Mouse (Mus musculus): ENCODE data around the gene Hist1h4k. TPM values are rescaled to one million over a fixed set of nuclear protein-coding genes. Genes with fewer than 3 reads are reported as not detected.

Hist1h4k gene
- polyA plus RNA-seq, 1 experiment: 6.3 TPM

DNA sequence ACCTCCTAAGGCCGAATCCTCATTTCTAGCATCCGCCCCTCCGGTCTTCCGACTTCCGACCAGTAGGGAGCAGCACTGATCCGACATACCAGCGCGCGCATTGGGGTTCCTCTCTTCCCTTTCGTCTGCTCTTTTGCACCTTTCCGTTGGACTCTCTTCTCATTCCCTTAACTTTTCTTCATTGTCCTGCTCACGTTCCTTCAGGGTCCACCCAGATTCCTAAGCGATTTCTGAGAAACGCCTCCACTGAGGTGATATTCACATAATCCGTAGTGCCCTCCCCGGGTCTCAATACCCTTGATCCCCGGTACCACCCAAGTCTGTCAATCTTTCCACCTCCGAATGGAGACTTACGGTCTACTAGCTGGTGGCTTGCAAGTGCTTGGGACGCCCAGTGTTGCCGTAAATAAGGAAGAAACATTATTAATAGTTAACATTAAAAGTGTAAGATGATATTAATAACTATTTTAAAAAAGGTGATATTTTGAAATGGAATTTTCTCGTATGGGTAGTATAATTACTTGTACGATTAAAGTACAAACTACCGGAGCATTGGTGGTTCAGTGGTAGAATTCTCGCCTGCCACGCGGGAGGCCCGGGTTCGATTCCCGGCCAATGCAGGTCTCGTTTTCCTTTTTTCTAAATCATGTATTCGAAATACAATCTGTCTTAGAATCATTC is 40.1 kb downstream of the Hist1h4k start:
- no peak for TF ChIP-seq E2F4 (IDR thresholded peaks at IDR 0.05; ENCODE audit: insufficient read depth)
- TF ChIP-seq SRF (IDR thresholded peaks at IDR 0.05; ENCODE audit: control insufficient read depth, insufficient read length, low read depth): no peak
- TF ChIP-seq USF1 (IDR thresholded peaks at IDR 0.05; ENCODE audit: low read depth): no peak
- TF ChIP-seq MYOG (IDR thresholded peaks at IDR 0.05; ENCODE audit: control insufficient read depth in 1 of 3, insufficient read depth in 1 of 3, insufficient read length in 2 of 3, low read depth in 2 of 3): no peak
- no peak for TF ChIP-seq REST (IDR thresholded peaks at IDR 0.05; ENCODE audit: insufficient read depth, insufficient read length)
- no peak for TF ChIP-seq MAX (IDR thresholded peaks at IDR 0.05; ENCODE audit: low read depth)
- TF ChIP-seq MYOD1 (IDR thresholded peaks at IDR 0.05; ENCODE audit: control insufficient read depth in 1 of 3, insufficient read length in 2 of 3, low read depth in 2 of 3): no peak
- Histone ChIP-seq H3K79me2 (ENCODE audit: control insufficient read depth, insufficient read depth) (no peaks in the 10 kb centered on the region), H3K4me2 (ENCODE audit: low read depth) (peak overlapping the region; percentile 97)

DNA sequence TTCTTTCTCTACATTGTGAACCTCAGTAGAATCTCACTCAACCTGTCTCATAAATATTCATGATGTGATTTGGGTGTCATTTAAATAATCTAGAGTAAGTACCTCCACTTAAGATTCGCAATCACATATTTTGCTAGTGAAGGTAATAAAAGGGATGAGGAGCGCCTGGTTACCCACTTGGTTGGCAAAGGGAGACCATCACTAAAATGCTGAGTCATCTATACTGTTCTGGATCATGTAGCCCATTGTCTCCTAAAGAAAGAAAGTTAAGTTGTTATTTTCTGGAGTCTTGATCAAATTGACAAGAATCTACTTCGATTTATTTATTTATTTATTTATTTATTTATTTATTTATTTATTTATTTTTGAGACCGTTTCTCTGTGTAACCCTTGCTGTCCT is 43.6 kb downstream of the Hist1h4k start:
- Histone ChIP-seq H3K27me3 (ENCODE audit: control insufficient read depth, insufficient read depth, insufficient read length) (no peaks in the 10 kb centered on the region), H3K4me3 (no peak overlapping the region), H3K4me2 (ENCODE audit: low read depth) (no peak overlapping the region), H3ac (ENCODE audit: control insufficient read depth, insufficient read length) (no peak overlapping the region), H3K79me2 (ENCODE audit: control insufficient read depth, insufficient read depth) (no peaks in the 10 kb centered on the region), H3K36me3 (ENCODE audit: control insufficient read depth, insufficient read depth) (no peaks in the 10 kb centered on the region)
- TF ChIP-seq REST (IDR thresholded peaks at IDR 0.05; ENCODE audit: insufficient read depth, insufficient read length): no peak
- no peak for TF ChIP-seq SRF (IDR thresholded peaks at IDR 0.05; ENCODE audit: control insufficient read depth, insufficient read length, low read depth)
- no peak for TF ChIP-seq TCF12 (IDR thresholded peaks at IDR 0.05; ENCODE audit: insufficient read depth, poor library complexity, severe bottlenecking)
- TF ChIP-seq USF1 (IDR thresholded peaks at IDR 0.05; ENCODE audit: low read depth): no peak
- TF ChIP-seq MAX (IDR thresholded peaks at IDR 0.05; ENCODE audit: low read depth): no peak
- TF ChIP-seq POLR2A (IDR thresholded peaks at IDR 0.05; ENCODE audit: insufficient read length, low read depth): no peak
- no peak for TF ChIP-seq MYOG (IDR thresholded peaks at IDR 0.05; ENCODE audit: control insufficient read depth in 1 of 3, insufficient read depth in 1 of 3, insufficient read length in 2 of 3, low read depth in 2 of 3)
- no peak for TF ChIP-seq MYOD1 (IDR thresholded peaks at IDR 0.05; ENCODE audit: control insufficient read depth in 1 of 3, insufficient read length in 2 of 3, low read depth in 2 of 3)

More for the DNA sequence above, 40.1 kb downstream of the Hist1h4k start:
- no peaks in the 10 kb centered on the region for H3K27me3 ChIP-seq (ENCODE audit: control insufficient read depth, insufficient read depth, insufficient read length)
- no peaks in the 10 kb centered on the region for H3K36me3 ChIP-seq (ENCODE audit: control insufficient read depth, insufficient read depth)
- H3K4me3 ChIP-seq: peak overlapping the region; percentile 48
- no peak overlapping the region for H3ac ChIP-seq (ENCODE audit: control insufficient read depth, insufficient read length)

Other genes with a start within 250 kb of the Hist1h4k start
- gene Gm11273, start 249.1 kb downstream of the Hist1h4k start, polyA plus RNA-seq (2012; fragmentation: generic; extraction: Trizol): 29.0 TPM
- 1.9 TPM for gene Zkscan8, start 219.4 kb downstream of the Hist1h4k start, polyA plus RNA-seq (2012; fragmentation: generic; extraction: Trizol)
- 0.02 TPM for gene Olfr1366, start 207.7 kb downstream of the Hist1h4k start, polyA plus RNA-seq (2012; fragmentation: generic; extraction: Trizol)
- gene Olfr1535, start 190.6 kb downstream of the Hist1h4k start, polyA plus RNA-seq (2012; fragmentation: generic; extraction: Trizol): not detected
- not detected for gene Olfr1364, start 168.7 kb downstream of the Hist1h4k start, polyA plus RNA-seq (2012; fragmentation: generic; extraction: Trizol)
- not detected for gene Olfr1362, start 136.5 kb downstream of the Hist1h4k start, polyA plus RNA-seq (2012; fragmentation: generic; extraction: Trizol)
- not detected for gene Olfr11, start 108.0 kb downstream of the Hist1h4k start, polyA plus RNA-seq (2012; fragmentation: generic; extraction: Trizol)
- gene Olfr1361, start 87.1 kb downstream of the Hist1h4k start, polyA plus RNA-seq (2012; fragmentation: generic; extraction: Trizol): not detected
- gene Olfr1360, start 73.1 kb downstream of the Hist1h4k start, polyA plus RNA-seq (2012; fragmentation: generic; extraction: Trizol): not detected
- gene Olfr1359, start 52.4 kb downstream of the Hist1h4k start, polyA plus RNA-seq (2012; fragmentation: generic; extraction: Trizol): not detected
- gene Hist1h2bl, start 34.4 kb downstream of the Hist1h4k start, polyA plus RNA-seq (2012; fragmentation: generic; extraction: Trizol): 2.7 TPM
- gene Hist1h2ai, start 34.1 kb downstream of the Hist1h4k start, polyA plus RNA-seq (2012; fragmentation: generic; extraction: Trizol): 6.4 TPM
- 9.0 TPM for gene Hist1h3h, start 32.8 kb downstream of the Hist1h4k start, polyA plus RNA-seq (2012; fragmentation: generic; extraction: Trizol)
- 1.3 TPM for gene Hist1h2bm, start 28.5 kb downstream of the Hist1h4k start, polyA plus RNA-seq (2012; fragmentation: generic; extraction: Trizol)
- 1.3 TPM for gene Hist1h4j, start 15.4 kb downstream of the Hist1h4k start, polyA plus RNA-seq (2012; fragmentation: generic; extraction: Trizol)
- 2.3 TPM for gene Hist1h2ak, start 3.3 kb upstream of the Hist1h4k start, polyA plus RNA-seq (2012; fragmentation: generic; extraction: Trizol)
- 1.8 TPM for gene Hist1h2bn, start 3.6 kb upstream of the Hist1h4k start, polyA plus RNA-seq (2012; fragmentation: generic; extraction: Trizol)
- 1.7 TPM for gene Hist1h1b, start 30.1 kb upstream of the Hist1h4k start, polyA plus RNA-seq (2012; fragmentation: generic; extraction: Trizol)
- 10.6 TPM for gene Hist1h3i, start 32.9 kb upstream of the Hist1h4k start, polyA plus RNA-seq (2012; fragmentation: generic; extraction: Trizol)
- gene Hist1h2an, start 36.7 kb upstream of the Hist1h4k start, polyA plus RNA-seq (2012; fragmentation: generic; extraction: Trizol): 6.8 TPM
- gene Hist1h2bp, start 37.0 kb upstream of the Hist1h4k start, polyA plus RNA-seq (2012; fragmentation: generic; extraction: Trizol): 0.89 TPM
- 72.0 TPM for gene Hist1h2bq, start 59.7 kb upstream of the Hist1h4k start, polyA plus RNA-seq (2012; fragmentation: generic; extraction: Trizol)
- gene Hist1h2ao, start 60.0 kb upstream of the Hist1h4k start, polyA plus RNA-seq (2012; fragmentation: generic; extraction: Trizol): not detected
- not detected for gene Hist1h4m, start 61.2 kb upstream of the Hist1h4k start, polyA plus RNA-seq (2012; fragmentation: generic; extraction: Trizol)
- 19.7 TPM for gene Hist1h4n, start 81.7 kb upstream of the Hist1h4k start, polyA plus RNA-seq (2012; fragmentation: generic; extraction: Trizol)
- 730 TPM for gene Hist1h2ap, start 83.0 kb upstream of the Hist1h4k start, polyA plus RNA-seq (2012; fragmentation: generic; extraction: Trizol)
- gene Hist1h2br, start 83.2 kb upstream of the Hist1h4k start, polyA plus RNA-seq (2012; fragmentation: generic; extraction: Trizol): 71.7 TPM
- gene Zfp184, start 194.6 kb upstream of the Hist1h4k start, polyA plus RNA-seq (2012; fragmentation: generic; extraction: Trizol): 0.89 TPM
- gene Pom121l2, start 230.7 kb upstream of the Hist1h4k start, polyA plus RNA-seq (2012; fragmentation: generic; extraction: Trizol): not detected

Measured in myocyte (in vitro differentiated cells).